Mouse (Mus musculus) limb, embryonic 12.5 days (tissue): ENCODE measurements around the gene Nagk. TPM values are rescaled to one million over a fixed set of nuclear protein-coding genes. Genes with fewer than 3 reads are reported as not detected.
A peak's percentile ranks its signal among the peaks of the same experiment; 100 is the strongest.
"Not testable (repeated sequence)": the region's sequence is repeated elsewhere in the genome, so short reads cannot be mapped to it uniquely, and the experiment has no call there.

Experiments used
- ATAC-seq: fragments of 200-750 bp; cut with Nextera tagmentation; 2 replicates; pipeline ENCODE4 v1.8.0; 2017; ENCODE audit warnings: low read depth, moderate TSS enrichment; ENCODE audit not compliant: insufficient number of reproducible peaks, insufficient read depth, low FRiP score, low TSS enrichment
- H3K27ac ChIP-seq: fragments of 300-500 bp; sonication (generic); 2 replicates; pipeline ENCODE4 v1.5.1; 2016; ENCODE audit warnings: mild to moderate bottlenecking, moderate library complexity
- H3K27me3 ChIP-seq: fragments of 300-500 bp; sonication (generic); 2 replicates; pipeline ENCODE4 v1.6.1; 2016; ENCODE audit warnings: mild to moderate bottlenecking, moderate library complexity
- H3K36me3 ChIP-seq: fragments of 300-500 bp; sonication (generic); 2 replicates; pipeline ENCODE4 v1.6.1; 2016; ENCODE audit warnings: mild to moderate bottlenecking, moderate library complexity
- H3K4me1 ChIP-seq: fragments of 300-500 bp; sonication (generic); replicated peaks from 2 replicates; pipeline ENCODE4 v1.6.1; 2016
- H3K4me2 ChIP-seq: fragments of 300-500 bp; sonication (generic); 2 replicates; pipeline ENCODE4 v1.6.1; 2016; ENCODE audit warnings: mild to moderate bottlenecking, moderate library complexity
- H3K4me3 ChIP-seq: fragments of 300-500 bp; sonication (generic); replicated peaks from 2 replicates; pipeline ENCODE4 v1.5.1; 2016; ENCODE audit warnings: mild to moderate bottlenecking
- H3K9ac ChIP-seq: fragments of 300-500 bp; sonication (generic); replicated peaks from 2 replicates; pipeline ENCODE4 v1.6.1; 2016; ENCODE audit warnings: mild to moderate bottlenecking, moderate library complexity
- H3K9me3 ChIP-seq: fragments of 300-500 bp; sonication (generic); 2 replicates; pipeline ENCODE4 v1.6.1; 2016; ENCODE audit warnings: mild to moderate bottlenecking, moderate library complexity
- WGBS: fragments of 180-500 bp; shearing (Covaris S2); methylation state at CpG from one replicate; pipeline ENCODE4 v1.1.7; 2016; 5-methylcytosine and 5-hydroxymethylcytosine counted together
- polyA plus RNA-seq: library from polyadenylated mRNA; unstranded; fragments of >200 nt; fragmentation: Nextera tagmentation; extraction: Ambion mirVana; gene quantifications from 2 replicates; pipeline ENCODE4 v1.2.1, GENCODE M21; 2016

The Nagk gene
- polyA plus RNA-seq, 1 experiment from 2014 or later: 35.3 TPM

GRCm38 (mm10) chr6:83815801-83816200 is 21.0 kb downstream of the Nagk start:
- Histone ChIP-seq H3K4me2 (no peak overlapping the region), H3K9ac (no peak overlapping the region), H3K36me3 (peaks cover 62% of the 10 kb centered on the region), H3K4me1 (no peaks in the 10 kb centered on the region), H3K9me3 (peaks cover 7% of the 10 kb centered on the region; the same call in 1 of the 2 replicates), H3K4me3 (no peak overlapping the region), H3K27ac (no peak overlapping the region), H3K27me3 (no peaks in the 10 kb centered on the region)
- 92% methylated on average over 3 of the region's 3 CpGs for WGBS
- ATAC-seq: no peak

GRCm38 (mm10) chr6:83818996-83819395 is 24.2 kb downstream of the Nagk start:
- Histone ChIP-seq H3K36me3 (peaks cover 35% of the 10 kb centered on the region), H3K4me3 (no peak overlapping the region), H3K9ac (no peak overlapping the region), H3K4me1 (no peaks in the 10 kb centered on the region), H3K9me3 (peaks cover 7% of the 10 kb centered on the region; the same call in 1 of the 2 replicates), H3K27ac (no peak overlapping the region), H3K4me2 (no peak overlapping the region), H3K27me3 (no peaks in the 10 kb centered on the region)
- 84% methylated on average over 1 of the region's 1 CpGs for WGBS
- ATAC-seq: no peak

GRCm38 (mm10) chr6:83820727-83821515 is 26.1 kb downstream of the Nagk start:
- 89% methylated on average over 2 of the region's 2 CpGs for WGBS
- Histone ChIP-seq H3K4me3 (no peak overlapping the region), H3K9ac (no peak overlapping the region), H3K9me3 (peaks cover 7% of the 10 kb centered on the region; the same call in 1 of the 2 replicates), H3K36me3 (peaks cover 20% of the 10 kb centered on the region; the same call in 1 of the 2 replicates), H3K4me1 (no peaks in the 10 kb centered on the region), H3K4me2 (no peak overlapping the region), H3K27ac (no peak overlapping the region), H3K27me3 (no peaks in the 10 kb centered on the region)
- no peak for ATAC-seq

- Histone ChIP-seq H3K27me3 (no peaks in the 10 kb centered on the region), H3K4me3 (no peak overlapping the region), H3K36me3 (peaks cover 18% of the 10 kb centered on the region; the same call in 1 of the 2 replicates), H3K4me1 (no peaks in the 10 kb centered on the region), H3K9ac (no peak overlapping the region), H3K9me3 (peaks cover 7% of the 10 kb centered on the region; the same call in 1 of the 2 replicates), H3K27ac (no peak overlapping the region), H3K4me2 (no peak overlapping the region)
- WGBS: 77% methylated on average over 2 of the region's 2 CpGs
- no peak for ATAC-seq
These were observed 27.1 kb downstream of the Nagk start for GRCm38 (mm10) chr6:83821856-83822255.

- H3K9ac ChIP-seq: peak overlapping the region; percentile 84
- peaks cover 10% of the 10 kb centered on the region; the same call in 1 of the 2 replicates for H3K4me1 ChIP-seq
- no peak; the same call in 1 of the 2 replicates for ATAC-seq
- peaks cover 14% of the 10 kb centered on the region for H3K36me3 ChIP-seq
- H3K4me2 ChIP-seq: peak overlapping the region; percentile 71
- H3K27me3 ChIP-seq: no peaks in the 10 kb centered on the region
- peak overlapping the region; percentile 68 for H3K4me3 ChIP-seq
- H3K27ac ChIP-seq: peak overlapping the region; percentile 91
- WGBS: 1% methylated on average over 35 of the region's 35 CpGs
- no peaks in the 10 kb centered on the region for H3K9me3 ChIP-seq
These were observed 36.3 kb downstream of the Nagk start for GRCm38 (mm10) chr6:83830941-83831605.

GRCm38 (mm10) chr6:83831606-83832123 is 36.9 kb downstream of the Nagk start, which contains the start of gene Paip2b:
Paip2b (minus strand) TSS chr6:83831741.
- H3K4me3 ChIP-seq: peak within 1 kb of the TSS; percentile 68
- no peaks in the 10 kb centered on the region for H3K9me3 ChIP-seq
- H3K27ac ChIP-seq: peak within 1 kb of the TSS; percentile 91
- H3K27me3 ChIP-seq: no peaks in the 10 kb centered on the region
- peak within 1 kb of the TSS; percentile 84 for H3K9ac ChIP-seq
- ATAC-seq: peak; percentile 99
- under 1% methylated on average over 37 of the region's 37 CpGs for WGBS
- peaks cover 10% of the 10 kb centered on the region for H3K36me3 ChIP-seq
- peak within 1 kb of the TSS; percentile 71 for H3K4me2 ChIP-seq
- H3K4me1 ChIP-seq: peaks cover 10% of the 10 kb centered on the region; the same call in 1 of the 2 replicates

- Histone ChIP-seq H3K9ac (0 out of 2 replicates have a peak overlapping the region, but pooled peaks have one; percentile 18), H3K4me2 (peak overlapping the region; percentile 54), H3K4me1 (peaks cover 10% of the 10 kb centered on the region; the same call in 1 of the 2 replicates), H3K4me3 (peak overlapping the region; percentile 68; the same call in 1 of the 2 replicates)
- WGBS: 69% methylated on average over 1 of the region's 1 CpGs
- H3K36me3 ChIP-seq, ATAC-seq, H3K9me3 ChIP-seq, H3K27me3 ChIP-seq, H3K27ac ChIP-seq: not testable (repeated sequence)
These were observed 37.6 kb downstream of the Nagk start for GRCm38 (mm10) chr6:83832393-83832792.

GRCm38 (mm10) chr6:83836826-83837225 is 42.0 kb downstream of the Nagk start:
- ATAC-seq: no peak
- no peak overlapping the region for H3K4me2 ChIP-seq
- no peak overlapping the region for H3K9ac ChIP-seq
- no peaks in the 10 kb centered on the region for H3K27me3 ChIP-seq
- H3K4me1 ChIP-seq: 0 out of 2 replicates have a peak, but pooled peaks cover 3% of the 10 kb centered on the region
- H3K36me3 ChIP-seq: no peaks in the 10 kb centered on the region
- no peak overlapping the region for H3K4me3 ChIP-seq
- H3K27ac ChIP-seq: no peak overlapping the region
- 87% methylated on average over 2 of the region's 2 CpGs for WGBS
- H3K9me3 ChIP-seq: no peaks in the 10 kb centered on the region

GRCm38 (mm10) chr6:83838046-83838445 is 43.3 kb downstream of the Nagk start:
- Histone ChIP-seq H3K4me2 (no peak overlapping the region), H3K4me1 (no peaks in the 10 kb centered on the region), H3K27me3 (no peaks in the 10 kb centered on the region), H3K9me3 (no peaks in the 10 kb centered on the region), H3K4me3 (no peak overlapping the region), H3K9ac (no peak overlapping the region), H3K27ac (no peak overlapping the region), H3K36me3 (no peaks in the 10 kb centered on the region)
- 86% methylated on average over 2 of the region's 2 CpGs for WGBS
- no peak for ATAC-seq

GRCm38 (mm10) chr6:83840086-83840485 is 45.3 kb downstream of the Nagk start:
- H3K9me3 ChIP-seq: no peaks in the 10 kb centered on the region
- no peaks in the 10 kb centered on the region for H3K4me1 ChIP-seq
- no peak overlapping the region for H3K4me2 ChIP-seq
- 87% methylated on average over 6 of the region's 6 CpGs for WGBS
- no peaks in the 10 kb centered on the region for H3K36me3 ChIP-seq
- no peak overlapping the region for H3K9ac ChIP-seq
- no peak for ATAC-seq
- H3K4me3 ChIP-seq: no peak overlapping the region
- H3K27ac ChIP-seq: no peak overlapping the region
- no peaks in the 10 kb centered on the region for H3K27me3 ChIP-seq

GRCm38 (mm10) chr6:83844913-83845312 is 50.1 kb downstream of the Nagk start:
- no peak overlapping the region for H3K4me3 ChIP-seq
- no peak for ATAC-seq
- H3K9me3 ChIP-seq: no peaks in the 10 kb centered on the region
- no peak overlapping the region for H3K27ac ChIP-seq
- WGBS: 92% methylated on average over 10 of the region's 10 CpGs
- no peaks in the 10 kb centered on the region for H3K36me3 ChIP-seq
- no peak overlapping the region for H3K4me2 ChIP-seq
- H3K4me1 ChIP-seq: no peaks in the 10 kb centered on the region
- no peak overlapping the region for H3K9ac ChIP-seq
- 0 out of 2 replicates have a peak, but pooled peaks cover 2% of the 10 kb centered on the region for H3K27me3 ChIP-seq
